Mouse (Mus musculus) frontal cortex, postnatal 36 days (tissue): ENCODE measurements at regions not wholly inside any gene's neighbourhood (a gene's known extent, or its start where the extent isn't known, plus 50 kb on each side); places are given as distances from the start of the nearest gene placed in this dataset.
A peak's percentile ranks its signal among the peaks of the same experiment; 100 is the strongest.
"Not testable (repeated sequence)": the region's sequence is repeated elsewhere in the genome, so short reads cannot be mapped to it uniquely, and the experiment has no call there.

Source experiments
- DNase-seq, 2 experiments: peaks; one replicate each; pipeline ENCODE4 v3.0.0; 2022; ENCODE audit warnings: low spot score in 2 of 2

DNA sequence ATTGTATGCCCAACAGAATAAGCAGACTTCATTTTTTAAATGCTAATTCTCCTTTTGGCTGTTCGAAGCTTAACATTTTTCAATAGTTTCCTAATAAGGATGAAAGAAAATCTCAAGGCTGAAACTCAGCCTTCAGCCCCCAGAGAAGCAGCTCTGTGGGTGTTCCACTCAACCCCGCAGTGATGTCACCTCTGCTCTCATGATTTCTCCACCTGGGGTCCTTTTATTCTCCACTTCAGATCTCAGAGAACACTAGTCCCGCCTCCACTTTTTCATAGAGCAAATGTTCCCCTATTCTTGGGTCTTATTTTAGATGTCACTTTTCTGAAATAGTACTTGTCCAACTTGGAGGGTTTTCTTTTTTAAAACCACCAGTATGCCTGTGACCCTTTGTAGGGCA, 567.3 kb downstream of the Cntn3 start:
- no peak for DNase-seq

DNA sequence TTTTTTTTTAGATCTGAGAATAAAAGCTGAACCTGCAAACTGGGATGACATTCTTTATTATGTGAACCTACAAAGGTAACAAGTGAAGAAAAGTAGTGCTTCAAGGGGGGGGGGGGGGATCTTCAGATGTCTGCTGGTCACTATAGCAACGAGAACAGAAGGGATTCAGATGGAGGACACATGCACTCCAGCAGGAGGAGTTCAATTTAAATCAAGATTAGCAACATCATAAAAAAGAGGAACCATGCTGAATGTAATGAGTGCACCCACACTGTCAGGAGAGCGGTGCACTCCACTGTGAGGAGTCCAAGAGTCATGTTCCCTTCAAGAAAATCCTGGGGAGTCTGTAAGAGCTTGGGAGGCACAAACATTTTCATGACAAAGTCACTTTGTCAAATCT, 574.7 kb downstream of the Cntn3 start:
- peak; percentile 6 to 29 for DNase-seq

DNA sequence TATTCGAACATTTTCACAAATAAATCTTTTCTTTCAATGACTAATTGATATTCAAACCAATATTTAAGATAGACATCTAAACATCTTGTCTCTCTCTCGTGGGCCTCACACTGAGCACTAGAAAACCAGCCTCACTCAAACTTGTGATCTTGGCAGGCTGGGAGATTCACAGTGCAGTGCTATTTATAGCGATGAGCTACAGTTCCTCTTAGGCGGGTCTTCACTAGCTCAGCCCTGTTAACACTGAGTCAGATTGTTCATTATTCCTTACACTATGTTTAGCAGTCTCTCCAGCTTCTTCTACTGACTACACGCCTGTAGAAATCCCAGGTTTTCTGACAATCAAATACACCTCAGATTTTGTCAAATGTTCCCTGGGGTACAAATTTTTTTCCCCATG, 575.3 kb downstream of the Cntn3 start:
- peak; percentile 6 to 28 for DNase-seq

DNA sequence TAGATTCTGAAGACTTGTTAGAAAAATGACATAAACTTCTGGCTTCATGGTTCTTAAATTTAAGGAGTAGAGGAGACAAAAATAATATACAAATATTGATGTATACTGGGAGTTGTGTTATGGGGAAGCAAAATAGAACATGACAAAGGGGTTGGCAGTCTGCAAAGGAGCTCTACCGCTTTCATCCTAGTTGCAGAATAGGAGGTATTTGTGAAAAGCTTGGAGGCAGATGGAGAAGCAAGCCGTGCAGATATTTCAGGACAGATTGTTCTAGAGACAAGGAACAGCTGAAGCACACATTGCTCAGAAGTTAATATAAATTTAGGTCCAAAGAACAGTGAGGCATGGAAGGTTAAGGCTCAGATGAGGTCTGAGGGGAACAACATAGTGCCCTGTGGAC, 580.1 kb downstream of the Cntn3 start:
- DNase-seq = peak; percentile 11 to 33

DNA sequence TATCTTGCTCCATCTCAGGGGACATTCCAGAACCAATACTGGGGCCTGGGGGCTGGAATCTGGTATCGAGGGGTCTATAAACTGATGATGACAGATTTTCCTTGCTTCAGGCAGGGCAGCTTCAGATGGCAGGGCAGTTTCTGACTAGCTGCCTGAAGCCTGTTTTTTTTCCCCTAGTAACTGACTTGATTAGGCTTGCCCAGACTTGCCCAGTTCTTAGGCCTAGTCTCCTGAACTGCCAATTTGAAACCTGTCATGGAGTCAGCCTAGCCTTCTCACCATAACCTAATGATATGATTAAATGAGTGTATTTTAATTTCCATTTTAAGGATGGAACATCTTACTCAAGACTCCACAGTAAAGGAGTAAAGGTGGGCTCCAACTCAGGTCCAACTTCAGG, 591.2 kb downstream of the Cntn3 start:
- no peak for DNase-seq

DNA sequence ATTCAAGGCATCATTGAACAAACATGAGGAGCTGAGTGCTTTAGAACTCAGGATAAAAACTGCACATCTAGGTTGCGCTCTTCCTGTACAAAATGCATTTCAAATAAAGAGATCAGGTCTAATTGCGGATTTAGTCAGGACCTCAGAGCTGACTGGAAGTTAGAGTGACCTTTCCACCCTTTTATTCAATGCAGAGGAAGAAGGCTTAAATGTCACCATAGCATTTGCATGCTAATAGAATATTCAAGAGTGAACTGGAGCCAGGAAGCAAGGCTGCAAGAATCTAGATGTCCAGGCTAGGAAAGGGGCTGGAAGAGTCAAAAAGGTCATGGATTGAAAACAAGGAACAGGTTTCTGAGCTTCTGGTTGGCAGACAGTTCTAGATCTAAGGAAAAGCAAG, 593.7 kb downstream of the Cntn3 start:
- DNase-seq = no peak

DNA sequence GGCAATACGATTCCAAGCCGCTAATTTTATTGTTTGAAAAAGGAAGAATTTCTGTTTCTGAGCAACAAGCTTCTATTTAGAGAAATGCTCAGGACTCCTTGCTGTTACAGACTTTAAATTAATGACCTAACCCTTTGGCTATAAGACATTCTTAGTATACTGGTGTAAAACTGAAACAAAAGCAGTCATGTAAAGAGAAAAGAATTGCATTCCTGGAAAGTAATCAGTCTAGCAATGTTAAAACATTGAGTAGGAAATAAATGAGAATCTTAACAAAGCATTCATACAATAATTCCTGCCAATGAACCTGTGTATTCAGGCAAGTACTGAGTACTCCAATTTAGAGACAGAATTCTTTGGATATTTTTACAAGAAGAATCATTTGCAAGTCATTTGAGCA, 587.2 kb upstream of the Pdzrn3 start:
- no peak for DNase-seq

DNA sequence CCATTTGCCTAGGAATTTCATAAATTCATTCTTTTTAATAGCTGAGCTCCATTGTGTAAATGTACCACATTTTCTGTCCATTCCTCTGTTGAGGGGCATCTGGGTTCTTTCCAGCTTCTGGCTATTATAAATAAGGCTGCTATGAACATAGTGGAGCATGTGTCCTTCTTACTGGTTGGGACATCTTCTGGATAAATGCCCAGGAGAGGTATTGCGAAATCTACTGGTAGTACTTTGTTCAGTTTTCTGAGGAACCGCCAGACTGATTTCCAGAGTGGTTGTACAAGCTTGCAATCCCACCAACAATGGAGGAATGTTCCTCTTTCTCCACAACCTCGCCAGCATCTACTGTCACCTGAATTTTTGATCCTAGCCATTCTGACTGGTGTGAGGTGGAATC, 583.8 kb upstream of the Pdzrn3 start:
- not testable (repeated sequence) for DNase-seq

DNA sequence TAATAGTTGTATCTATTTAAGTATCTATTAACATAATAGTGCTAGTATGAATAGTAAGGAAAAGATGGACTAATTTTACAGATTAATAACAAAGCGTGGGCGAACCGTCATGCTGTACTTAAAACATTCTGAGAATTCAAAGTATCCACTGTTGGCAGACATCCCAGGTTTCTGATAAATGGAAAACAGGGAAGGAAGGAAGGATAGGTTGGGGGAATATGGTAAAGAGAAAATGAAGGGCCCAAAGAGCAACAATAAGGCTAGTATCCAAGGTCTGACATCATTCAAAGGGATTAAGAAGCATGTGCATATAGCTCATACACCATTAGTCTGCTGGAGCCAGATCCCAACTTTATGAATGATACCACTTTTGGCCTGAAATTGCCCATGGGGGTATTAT, 572.0 kb upstream of the Pdzrn3 start:
- no peak for DNase-seq

DNA sequence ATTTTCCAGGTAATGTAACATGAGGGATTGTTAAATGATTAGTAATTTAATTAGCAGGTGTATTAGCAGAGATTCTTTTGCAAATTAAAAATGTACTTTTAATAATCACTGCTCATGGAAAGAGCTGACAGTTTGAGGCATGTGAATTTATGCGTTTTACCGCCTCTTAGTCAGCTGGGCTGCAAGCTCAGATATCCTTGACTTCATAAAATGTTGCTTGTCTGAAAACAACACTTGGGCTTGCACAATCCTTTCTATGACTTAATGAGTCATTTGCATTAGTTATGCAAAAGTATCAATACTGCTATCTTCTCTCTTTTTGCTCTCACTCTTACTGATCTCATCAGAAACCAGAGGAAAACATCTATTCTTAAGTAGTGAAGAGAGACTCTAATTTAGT, 571.3 kb upstream of the Pdzrn3 start:
- DNase-seq = no peak

DNA sequence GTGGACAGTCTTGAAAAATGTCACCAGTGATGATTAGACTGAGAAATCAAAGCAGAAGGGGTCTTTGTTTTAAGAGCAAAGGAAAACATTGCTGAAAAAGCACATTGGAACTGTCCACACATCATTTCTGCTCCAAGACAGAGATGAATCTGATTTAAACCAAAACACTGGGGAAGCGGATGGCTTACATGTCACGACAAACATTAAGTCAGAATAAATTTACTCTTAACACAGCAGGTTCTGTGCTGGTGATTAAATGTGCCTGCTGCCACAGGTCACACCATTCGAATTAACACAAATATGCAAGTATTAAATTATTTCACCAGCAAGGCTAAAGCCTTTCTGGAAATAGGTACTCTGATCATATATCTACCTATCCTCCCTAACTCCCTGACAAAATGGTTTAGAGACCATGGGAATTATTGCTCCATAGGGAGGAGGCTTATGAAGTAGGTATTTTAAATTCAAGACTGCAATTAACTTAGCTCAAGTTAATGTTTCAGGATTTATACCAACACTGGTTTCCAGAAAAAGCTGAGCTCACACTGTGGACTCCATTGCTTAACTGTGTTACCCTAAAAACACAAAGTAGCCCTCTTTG, 562.7 kb upstream of the Pdzrn3 start:
- peak in 1 of 2 experiments; percentile 18 for DNase-seq

DNA sequence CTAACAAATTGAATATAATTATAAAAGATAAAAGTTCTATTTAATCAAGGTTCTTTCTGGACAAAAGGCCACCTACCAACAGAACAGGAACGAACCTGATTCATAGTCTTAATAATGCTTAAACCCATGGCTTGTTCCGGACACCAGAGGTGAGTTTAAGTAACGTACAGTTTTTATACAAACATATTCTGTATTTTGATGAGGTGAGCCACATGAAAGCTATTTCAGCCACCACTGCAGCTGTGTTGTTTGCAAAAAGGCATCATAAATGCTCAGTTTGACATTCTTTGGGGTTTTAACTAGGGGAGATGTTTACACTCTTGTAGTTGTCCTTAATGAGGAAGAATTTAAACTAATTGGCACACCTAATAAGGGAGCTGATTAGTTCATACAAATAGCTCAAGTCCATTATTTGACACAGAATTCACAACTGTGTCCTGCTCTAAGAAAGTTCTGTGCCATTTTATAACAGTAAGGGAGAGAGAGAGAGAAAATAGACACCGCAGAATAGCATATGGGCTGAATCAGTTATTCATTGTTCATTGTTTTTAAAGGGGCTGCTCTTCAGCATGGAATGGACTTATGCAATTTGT, 560.8 kb upstream of the Pdzrn3 start:
- no peak for DNase-seq

DNA sequence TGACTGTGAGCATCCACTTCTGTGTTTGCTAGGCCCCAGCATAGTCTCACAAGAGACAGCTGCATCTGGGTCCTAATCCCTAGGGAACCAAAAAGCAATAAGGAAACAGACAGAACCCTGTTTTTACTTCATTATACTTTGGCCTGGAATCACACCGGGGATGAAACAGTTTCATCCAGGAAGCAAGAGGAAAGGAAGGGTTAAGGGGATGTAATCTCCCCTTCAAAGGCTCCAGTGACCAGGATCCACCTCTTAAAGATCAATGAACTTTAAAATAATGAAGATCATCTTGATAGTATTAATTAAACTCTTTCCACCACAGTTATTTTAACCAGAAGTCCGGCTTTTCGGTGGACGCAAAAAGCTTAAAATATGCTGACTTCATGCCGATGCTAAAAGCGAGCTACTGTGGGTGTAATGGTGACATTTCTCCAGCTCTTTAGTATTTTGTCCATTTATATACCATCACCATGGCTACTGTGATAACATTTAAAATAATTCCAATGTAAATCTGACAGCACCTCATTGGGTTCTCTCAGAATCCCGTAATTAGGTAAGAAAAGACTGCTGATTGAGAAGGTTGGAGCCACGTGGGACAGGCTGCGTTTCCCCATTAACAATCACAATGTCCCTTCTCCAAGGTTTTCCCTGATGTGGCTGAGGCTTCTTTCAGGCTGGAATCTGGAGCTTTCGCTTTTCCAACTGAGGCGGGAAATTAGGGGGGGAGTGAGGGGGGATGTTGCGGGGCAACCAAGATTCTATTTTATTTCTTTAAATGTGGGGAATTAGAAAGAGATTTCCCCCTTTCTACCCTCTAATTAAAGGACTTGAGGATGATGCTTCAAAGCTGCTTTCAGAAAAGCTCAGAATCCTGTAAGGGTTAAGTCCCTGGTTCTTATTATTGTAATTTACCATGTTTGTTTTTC, 560.0 kb upstream of the Pdzrn3 start:
- DNase-seq = peak in 1 of 2 experiments; percentile 42

DNA sequence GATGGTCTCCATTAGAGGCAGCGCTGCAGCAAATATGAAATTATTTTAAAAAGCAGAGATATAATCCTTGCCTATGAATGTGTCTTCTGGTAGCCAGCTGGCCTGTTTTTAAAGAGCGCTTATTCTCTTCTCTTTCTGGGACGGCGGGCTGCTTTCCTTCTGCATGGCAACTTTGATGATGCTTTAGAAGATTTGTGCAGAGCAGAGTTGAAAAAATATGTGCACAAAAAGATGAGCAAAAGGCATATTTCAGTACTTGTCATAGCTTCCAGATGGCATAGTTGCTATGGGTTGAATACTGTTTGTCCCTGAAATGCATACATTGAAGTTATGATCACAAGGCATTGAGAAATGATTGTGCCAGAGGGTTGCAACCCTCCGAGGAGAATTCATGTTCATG, 554.1 kb upstream of the Pdzrn3 start:
- peak in 1 of 2 experiments; percentile 21 for DNase-seq

DNA sequence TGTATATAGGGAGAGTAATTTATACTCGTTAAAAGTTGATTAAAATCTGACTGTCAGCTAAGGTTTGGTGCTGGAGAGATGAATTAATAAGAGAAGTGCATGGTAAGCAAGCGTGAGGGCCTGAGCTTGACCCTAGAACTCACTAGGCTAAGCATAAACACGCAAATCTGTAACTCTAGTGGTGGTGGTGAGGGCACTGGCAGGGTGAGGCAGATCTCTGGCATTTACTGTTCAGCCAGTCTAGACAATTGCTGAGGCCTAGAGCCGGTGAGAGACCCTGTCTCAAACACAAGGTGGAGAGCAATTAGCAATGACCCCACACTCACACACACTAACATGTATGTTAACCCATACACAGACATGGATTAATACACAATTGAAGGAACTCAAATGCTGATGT, 544.0 kb upstream of the Pdzrn3 start:
- DNase-seq = no peak

DNA sequence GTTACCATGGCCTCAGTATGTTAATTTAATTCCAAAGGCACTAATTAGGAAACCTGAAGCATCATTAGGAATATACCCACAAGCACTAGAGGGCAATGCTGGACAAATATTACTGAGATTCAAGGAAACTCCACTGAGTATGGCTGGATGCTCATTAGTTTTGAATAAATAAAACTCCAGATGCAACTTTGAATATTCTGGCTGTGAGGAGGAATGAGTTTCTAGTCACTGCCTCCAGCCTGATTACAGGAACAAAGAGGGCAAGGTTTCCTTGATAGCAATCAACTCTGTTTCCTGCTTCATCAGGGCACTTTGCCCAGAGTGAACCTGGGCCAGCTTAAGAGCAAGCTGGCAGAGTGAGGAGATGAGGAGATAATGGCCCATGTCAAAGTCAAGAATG, 543.5 kb upstream of the Pdzrn3 start:
- DNase-seq = no peak

DNA sequence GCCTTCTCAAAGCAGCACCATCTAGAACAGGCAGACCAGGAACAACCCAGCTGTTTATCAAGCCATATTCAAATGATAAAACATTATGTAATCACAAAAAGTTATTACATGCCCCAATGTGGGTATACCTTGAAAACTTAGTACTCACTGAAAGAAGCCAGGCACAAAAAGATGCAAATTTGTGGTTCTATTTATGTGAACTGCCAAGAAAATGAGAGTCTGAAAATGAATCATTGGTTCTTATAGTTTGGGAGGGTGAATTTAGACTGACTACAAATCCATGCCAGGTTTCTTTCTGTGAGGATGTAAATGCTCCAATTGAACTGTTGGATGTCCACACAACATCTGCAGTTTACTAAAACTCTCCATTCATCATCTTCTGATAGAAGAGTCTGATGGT, 541.2 kb upstream of the Pdzrn3 start:
- no peak for DNase-seq

DNA sequence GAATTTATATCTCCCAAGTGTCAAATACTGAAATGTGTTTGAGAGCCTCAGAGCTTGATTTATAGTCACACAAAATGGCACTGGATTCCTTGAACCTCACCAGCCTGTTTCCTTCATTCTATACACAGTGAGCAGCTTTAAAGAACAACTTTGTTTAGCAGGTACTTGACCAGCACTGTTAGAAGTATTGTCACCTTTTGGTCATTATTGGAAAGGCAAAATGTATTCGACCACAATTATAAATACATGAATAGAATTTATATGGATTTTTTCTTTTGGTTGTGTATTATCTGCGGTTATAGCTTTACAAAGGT, 527.3 kb upstream of the Pdzrn3 start:
- DNase-seq = no peak

DNA sequence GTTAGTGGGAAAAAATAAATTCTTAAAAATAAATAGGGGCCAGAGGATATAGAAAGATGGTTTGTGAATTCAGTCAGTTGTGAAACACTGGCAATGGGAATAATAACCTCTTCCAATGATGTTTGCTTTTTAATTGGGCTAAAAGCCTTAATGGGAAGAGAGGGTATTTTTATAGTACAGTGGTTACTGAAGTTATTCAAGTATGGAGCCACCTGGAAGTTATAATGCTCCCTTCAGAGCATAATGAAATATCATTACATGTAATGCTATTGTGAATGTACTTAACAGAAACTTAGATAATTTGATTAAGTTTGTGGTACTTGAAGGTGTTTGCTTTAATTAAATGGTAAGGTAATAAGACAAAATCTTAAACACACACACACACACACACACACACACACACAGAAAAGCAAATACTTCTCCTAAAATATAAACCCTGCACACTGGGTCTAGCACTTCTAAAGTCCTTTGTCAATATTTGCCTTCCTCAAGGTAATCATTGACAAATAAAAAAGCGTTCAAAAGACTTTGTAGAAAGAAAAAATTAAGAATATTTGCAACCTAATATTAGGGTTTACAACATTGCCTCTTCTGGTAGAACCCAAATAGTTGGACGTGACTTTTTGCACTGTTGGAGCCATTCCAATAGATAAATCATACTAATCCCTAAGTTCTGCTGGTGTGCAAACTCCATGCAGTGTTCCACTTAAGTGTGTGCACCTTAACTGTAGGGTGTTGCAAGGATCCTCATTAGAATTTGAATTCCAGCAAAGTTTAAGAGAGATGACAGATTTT, 526.7 kb upstream of the Pdzrn3 start:
- DNase-seq = no peak

DNA sequence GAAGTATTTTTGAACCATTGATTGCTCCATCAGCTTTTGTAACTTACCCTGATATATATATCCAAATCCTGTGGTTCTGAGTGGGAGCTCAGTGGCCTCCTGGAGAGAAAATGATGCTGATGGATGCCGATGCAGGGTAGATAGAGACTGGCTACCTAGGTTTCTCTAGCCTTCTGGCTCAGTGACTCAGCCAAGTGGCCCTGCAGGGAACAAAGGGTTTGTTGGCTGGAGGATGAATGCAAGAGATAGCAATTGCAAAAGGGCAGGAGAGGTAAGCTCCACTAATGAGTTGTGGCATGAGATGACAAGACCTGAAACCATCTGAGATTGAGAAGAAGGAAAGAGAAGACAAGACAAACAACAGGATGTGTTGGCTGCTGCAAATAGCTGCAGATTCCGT, 524.6 kb upstream of the Pdzrn3 start:
- no peak for DNase-seq

DNA sequence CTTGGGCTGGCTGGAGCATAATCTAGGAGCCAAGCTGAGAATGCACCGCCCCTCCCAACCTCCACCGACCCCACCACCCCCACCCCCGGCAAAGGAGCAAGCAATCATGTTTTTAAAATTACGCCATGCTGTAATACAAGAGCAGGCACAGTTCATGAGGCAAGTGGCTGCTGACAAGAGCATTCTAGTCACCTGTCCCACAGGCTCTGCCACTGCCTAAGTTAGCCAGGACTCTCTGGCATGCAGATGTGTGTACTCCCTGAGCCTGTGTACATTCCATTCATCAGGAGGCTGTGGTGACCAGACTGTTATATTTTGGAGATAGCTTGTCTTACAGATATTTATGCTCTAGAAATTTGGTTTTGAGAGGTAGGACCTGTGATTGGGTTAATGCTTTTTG, 520.8 kb upstream of the Pdzrn3 start:
- no peak for DNase-seq

DNA sequence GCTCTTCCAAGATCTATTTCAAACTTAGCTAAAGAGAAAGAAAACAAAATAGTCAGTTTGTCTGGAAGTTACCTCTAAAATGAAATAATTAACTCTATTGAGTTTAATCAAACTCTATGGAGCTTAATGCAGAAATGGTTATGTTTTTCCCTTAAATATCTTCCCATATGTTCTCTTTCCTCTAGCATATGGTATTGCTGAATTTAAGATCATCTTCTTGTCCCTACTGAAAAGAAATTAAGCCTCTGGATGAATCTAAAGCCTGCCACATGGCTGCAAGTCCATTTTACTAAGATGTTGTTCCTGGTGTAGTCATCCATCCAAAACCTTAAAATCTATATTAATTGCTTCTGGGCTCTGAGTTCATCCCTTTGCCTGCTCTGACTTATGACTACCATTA, 513.0 kb upstream of the Pdzrn3 start:
- DNase-seq = peak in 1 of 2 experiments; percentile 23
